Mouse (Mus musculus): ENCODE measurements around the gene Acyp2. TPM values are rescaled to one million over a fixed set of nuclear protein-coding genes. Genes with fewer than 3 reads are reported as not detected.

Gene Acyp2
- polyA plus RNA-seq, 1 experiment, result 7.5 TPM

GRCm38 (mm10) chr11:30617571-30618097 is 31.8 kb downstream of the Acyp2 start:
- TF ChIP-seq SRF (IDR thresholded peaks at IDR 0.05; ENCODE audit: control insufficient read depth, insufficient read length, low read depth) (no peak), MAX (IDR thresholded peaks at IDR 0.05; ENCODE audit: low read depth) (no peak), TCF12 (IDR thresholded peaks at IDR 0.05; ENCODE audit: insufficient read depth, poor library complexity, severe bottlenecking) (no peak), POLR2A (IDR thresholded peaks at IDR 0.05; ENCODE audit: insufficient read length, low read depth) (no peak), CEBPB (IDR thresholded peaks at IDR 0.05; ENCODE audit: insufficient read depth, poor library complexity, severe bottlenecking) (no peak), POLR2AphosphoS2 (IDR thresholded peaks at IDR 0.05; ENCODE audit: insufficient read length, low read depth) (no peak), E2F4 (IDR thresholded peaks at IDR 0.05; ENCODE audit: insufficient read depth) (no peak), TCF3 (IDR thresholded peaks at IDR 0.05; ENCODE audit: insufficient read length, low read depth) (no peak), REST (IDR thresholded peaks at IDR 0.05; ENCODE audit: insufficient read depth, insufficient read length) (no peak), MYOD1 (IDR thresholded peaks at IDR 0.05; ENCODE audit: control insufficient read depth in 1 of 3, insufficient read length in 2 of 3, low read depth in 2 of 3) (no peak), USF1 (IDR thresholded peaks at IDR 0.05; ENCODE audit: low read depth) (no peak), MYOG (IDR thresholded peaks at IDR 0.05; ENCODE audit: control insufficient read depth in 1 of 3, insufficient read depth in 1 of 3, insufficient read length in 2 of 3, low read depth in 2 of 3) (no peak)
- H3K4me3 ChIP-seq, result no peak overlapping the region
- no peaks in the 10 kb centered on the region for H3K79me2 ChIP-seq (ENCODE audit: control insufficient read depth, insufficient read depth)
- no peak overlapping the region for H3K4me2 ChIP-seq (ENCODE audit: low read depth)
- no peaks in the 10 kb centered on the region for H3K36me3 ChIP-seq (ENCODE audit: control insufficient read depth, insufficient read depth)
- no peaks in the 10 kb centered on the region for H3K27me3 ChIP-seq (ENCODE audit: control insufficient read depth, insufficient read depth, insufficient read length)
- H3ac ChIP-seq (ENCODE audit: control insufficient read depth, insufficient read length), result no peak overlapping the region

GRCm38 (mm10) chr11:30615977-30616376 is 33.4 kb downstream of the Acyp2 start:
- no peak overlapping the region for H3K4me2 ChIP-seq (ENCODE audit: low read depth)
- TF ChIP-seq POLR2AphosphoS2 (IDR thresholded peaks at IDR 0.05; ENCODE audit: insufficient read length, low read depth) (no peak), MYOD1 (IDR thresholded peaks at IDR 0.05; ENCODE audit: control insufficient read depth in 1 of 3, insufficient read length in 2 of 3, low read depth in 2 of 3) (no peak), TCF12 (IDR thresholded peaks at IDR 0.05; ENCODE audit: insufficient read depth, poor library complexity, severe bottlenecking) (no peak), E2F4 (IDR thresholded peaks at IDR 0.05; ENCODE audit: insufficient read depth) (no peak), REST (IDR thresholded peaks at IDR 0.05; ENCODE audit: insufficient read depth, insufficient read length) (no peak), MAX (IDR thresholded peaks at IDR 0.05; ENCODE audit: low read depth) (no peak)
- no peak overlapping the region for H3ac ChIP-seq (ENCODE audit: control insufficient read depth, insufficient read length)
- H3K27me3 ChIP-seq (ENCODE audit: control insufficient read depth, insufficient read depth, insufficient read length), result no peaks in the 10 kb centered on the region
- H3K36me3 ChIP-seq (ENCODE audit: control insufficient read depth, insufficient read depth), result no peaks in the 10 kb centered on the region
- no peaks in the 10 kb centered on the region for H3K79me2 ChIP-seq (ENCODE audit: control insufficient read depth, insufficient read depth)
- no peak overlapping the region for H3K4me3 ChIP-seq

- Histone ChIP-seq H3ac (ENCODE audit: control insufficient read depth, insufficient read length) (no peak overlapping the region), H3K27me3 (ENCODE audit: control insufficient read depth, insufficient read depth, insufficient read length) (no peaks in the 10 kb centered on the region), H3K4me2 (ENCODE audit: low read depth) (no peak overlapping the region), H3K36me3 (ENCODE audit: control insufficient read depth, insufficient read depth) (no peaks in the 10 kb centered on the region), H3K79me2 (ENCODE audit: control insufficient read depth, insufficient read depth) (no peaks in the 10 kb centered on the region), H3K4me3 (no peak overlapping the region)
- TF ChIP-seq MAX (IDR thresholded peaks at IDR 0.05; ENCODE audit: low read depth) (no peak), POLR2AphosphoS2 (IDR thresholded peaks at IDR 0.05; ENCODE audit: insufficient read length, low read depth) (no peak), REST (IDR thresholded peaks at IDR 0.05; ENCODE audit: insufficient read depth, insufficient read length) (no peak), TCF3 (IDR thresholded peaks at IDR 0.05; ENCODE audit: insufficient read length, low read depth) (no peak), POLR2A (IDR thresholded peaks at IDR 0.05; ENCODE audit: insufficient read length, low read depth) (no peak), MYOG (IDR thresholded peaks at IDR 0.05; ENCODE audit: control insufficient read depth in 1 of 3, insufficient read depth in 1 of 3, insufficient read length in 2 of 3, low read depth in 2 of 3) (no peak), USF1 (IDR thresholded peaks at IDR 0.05; ENCODE audit: low read depth) (no peak), CEBPB (IDR thresholded peaks at IDR 0.05; ENCODE audit: insufficient read depth, poor library complexity, severe bottlenecking) (no peak), E2F4 (IDR thresholded peaks at IDR 0.05; ENCODE audit: insufficient read depth) (no peak), SRF (IDR thresholded peaks at IDR 0.05; ENCODE audit: control insufficient read depth, insufficient read length, low read depth) (no peak), MYOD1 (IDR thresholded peaks at IDR 0.05; ENCODE audit: control insufficient read depth in 1 of 3, insufficient read length in 2 of 3, low read depth in 2 of 3) (no peak), TCF12 (IDR thresholded peaks at IDR 0.05; ENCODE audit: insufficient read depth, poor library complexity, severe bottlenecking) (no peak)
These were observed 35.4 kb downstream of the Acyp2 start for GRCm38 (mm10) chr11:30613916-30614546.

GRCm38 (mm10) chr11:30612699-30613098 is 36.7 kb downstream of the Acyp2 start:
- no peak overlapping the region for H3ac ChIP-seq (ENCODE audit: control insufficient read depth, insufficient read length)
- TF ChIP-seq SRF (IDR thresholded peaks at IDR 0.05; ENCODE audit: control insufficient read depth, insufficient read length, low read depth), result no peak
- TF ChIP-seq REST (IDR thresholded peaks at IDR 0.05; ENCODE audit: insufficient read depth, insufficient read length), result no peak
- no peak for TF ChIP-seq CEBPB (IDR thresholded peaks at IDR 0.05; ENCODE audit: insufficient read depth, poor library complexity, severe bottlenecking)
- TF ChIP-seq TCF3 (IDR thresholded peaks at IDR 0.05; ENCODE audit: insufficient read length, low read depth), result no peak
- H3K36me3 ChIP-seq (ENCODE audit: control insufficient read depth, insufficient read depth), result no peaks in the 10 kb centered on the region
- no peak overlapping the region for H3K4me3 ChIP-seq
- no peaks in the 10 kb centered on the region for H3K27me3 ChIP-seq (ENCODE audit: control insufficient read depth, insufficient read depth, insufficient read length)
- H3K4me2 ChIP-seq (ENCODE audit: low read depth), result no peak overlapping the region
- no peaks in the 10 kb centered on the region for H3K79me2 ChIP-seq (ENCODE audit: control insufficient read depth, insufficient read depth)

- Histone ChIP-seq H3K4me2 (ENCODE audit: low read depth) (no peak overlapping the region), H3ac (ENCODE audit: control insufficient read depth, insufficient read length) (no peak overlapping the region), H3K4me3 (no peak overlapping the region), H3K27me3 (ENCODE audit: control insufficient read depth, insufficient read depth, insufficient read length) (no peaks in the 10 kb centered on the region), H3K79me2 (ENCODE audit: control insufficient read depth, insufficient read depth) (no peaks in the 10 kb centered on the region), H3K36me3 (ENCODE audit: control insufficient read depth, insufficient read depth) (no peaks in the 10 kb centered on the region)
- TF ChIP-seq MAX (IDR thresholded peaks at IDR 0.05; ENCODE audit: low read depth) (no peak), MYOD1 (IDR thresholded peaks at IDR 0.05; ENCODE audit: control insufficient read depth in 1 of 3, insufficient read length in 2 of 3, low read depth in 2 of 3) (no peak), TCF3 (IDR thresholded peaks at IDR 0.05; ENCODE audit: insufficient read length, low read depth) (no peak), POLR2AphosphoS2 (IDR thresholded peaks at IDR 0.05; ENCODE audit: insufficient read length, low read depth) (no peak), SRF (IDR thresholded peaks at IDR 0.05; ENCODE audit: control insufficient read depth, insufficient read length, low read depth) (no peak), CEBPB (IDR thresholded peaks at IDR 0.05; ENCODE audit: insufficient read depth, poor library complexity, severe bottlenecking) (no peak), POLR2A (IDR thresholded peaks at IDR 0.05; ENCODE audit: insufficient read length, low read depth) (no peak), USF1 (IDR thresholded peaks at IDR 0.05; ENCODE audit: low read depth) (no peak), E2F4 (IDR thresholded peaks at IDR 0.05; ENCODE audit: insufficient read depth) (no peak), MYOG (IDR thresholded peaks at IDR 0.05; ENCODE audit: control insufficient read depth in 1 of 3, insufficient read depth in 1 of 3, insufficient read length in 2 of 3, low read depth in 2 of 3) (no peak), TCF12 (IDR thresholded peaks at IDR 0.05; ENCODE audit: insufficient read depth, poor library complexity, severe bottlenecking) (no peak), REST (IDR thresholded peaks at IDR 0.05; ENCODE audit: insufficient read depth, insufficient read length) (no peak)
These were observed 40.1 kb downstream of the Acyp2 start for GRCm38 (mm10) chr11:30609247-30609646.

All from myocyte (in vitro differentiated cells).